ENCODE assay signal across 8 mouse cellular contexts in genomic region chr13:94306968-94307289, GRCm38 (mm10). TPM values are rescaled to one million over a fixed set of nuclear protein-coding genes. Genes with fewer than 3 reads are reported as not detected.
A peak's percentile ranks its signal among the peaks of the same experiment; 100 is the strongest.
DNase-seq lines count a peak whose midpoint lies in the region; ATAC-seq and TF ChIP-seq lines count a peak whose summit lies in the region.

No protein-coding gene starts in this region.

- peak overlapping the region; percentile 28 for H3K4me3 ChIP-seq in lung, embryonic 16.5 days (ENCODE audit: low read length)
- H3K4me3 ChIP-seq in forebrain, postnatal 0 days (ENCODE audit: low read depth, low read length): no peak overlapping the region
- peak overlapping the region; percentile 33 for H3K4me3 ChIP-seq in liver, embryonic 12.5 days
- H3K4me3 ChIP-seq in stomach, embryonic 14.5 days (ENCODE audit: low read depth, low read length): peak overlapping the region; percentile 16

- TF ChIP-seq CTCF in forebrain, postnatal 0 days (IDR thresholded peaks at IDR 0.05; ENCODE audit: low read depth): no peak

- no peaks in the 10 kb centered on the region for H3K9me3 ChIP-seq in lung, embryonic 16.5 days (ENCODE audit: control insufficient read depth, low read length)
- no peaks in the 10 kb centered on the region for H3K9me3 ChIP-seq in forebrain, postnatal 0 days (ENCODE audit: low read length)
- H3K9me3 ChIP-seq in liver, embryonic 12.5 days (replicated peaks): no peaks in the 10 kb centered on the region
- H3K9me3 ChIP-seq in stomach, embryonic 14.5 days (ENCODE audit: control insufficient read depth, low read depth, low read length): no peaks in the 10 kb centered on the region

- WGBS in lung, embryonic 16.5 days: 24% methylated on average over 5 of the region's 5 CpGs
- WGBS in forebrain, postnatal 0 days: 25% methylated on average over 5 of the region's 5 CpGs
- WGBS in liver, embryonic 12.5 days (ENCODE audit: insufficient replicate concordance): 22% methylated on average over 5 of the region's 5 CpGs
- WGBS in stomach, embryonic 14.5 days: 23% methylated on average over 5 of the region's 5 CpGs

- DNase-seq in lung, postnatal 14 days: no peak
- no peak for DNase-seq in forebrain, postnatal 0 days
- no peak for DNase-seq in embryo, embryonic 9.5 days (ENCODE audit: extremely low spot score)
- DNase-seq in thymus, postnatal 0 days (ENCODE audit: low spot score): no peak
- DNase-seq in thymus, postnatal 14 days: no peak

- no peaks in the 10 kb centered on the region for H3K27me3 ChIP-seq in lung, embryonic 16.5 days (ENCODE audit: control insufficient read depth, insufficient read depth, low read depth, low read length)
- H3K27me3 ChIP-seq in forebrain, postnatal 0 days (ENCODE audit: insufficient read depth, low read length): no peaks in the 10 kb centered on the region; the same call in 1 of the 2 replicates
- no peaks in the 10 kb centered on the region for H3K27me3 ChIP-seq in liver, embryonic 12.5 days (replicated peaks)
- no peaks in the 10 kb centered on the region for H3K27me3 ChIP-seq in stomach, embryonic 14.5 days (ENCODE audit: control insufficient read depth, insufficient read depth, low read length)

- peaks cover 9% of the 10 kb centered on the region; the same call in 1 of the 2 replicates for H3K4me1 ChIP-seq in lung, embryonic 16.5 days (replicated peaks; ENCODE audit: control insufficient read depth, insufficient read depth, low read length)
- H3K4me1 ChIP-seq in forebrain, postnatal 0 days (ENCODE audit: insufficient read depth): peaks cover 5% of the 10 kb centered on the region; the same call in 1 of the 2 replicates
- H3K4me1 ChIP-seq in liver, embryonic 12.5 days: peaks cover 19% of the 10 kb centered on the region
- 0 out of 2 replicates have a peak, but pooled peaks cover 6% of the 10 kb centered on the region for H3K4me1 ChIP-seq in stomach, embryonic 14.5 days (ENCODE audit: control insufficient read depth, insufficient read depth, low read length)

- ATAC-seq in lung, embryonic 16.5 days (ENCODE audit: low read depth): peak; percentile 40
- ATAC-seq in forebrain, postnatal 0 days: no peak
- peak; percentile 57 for ATAC-seq in liver, embryonic 12.5 days
- peak; percentile 26; the same call in 1 of the 2 replicates for ATAC-seq in stomach, embryonic 14.5 days (ENCODE audit: insufficient number of reproducible peaks, insufficient read depth, low FRiP score, low read depth)

- H3K4me2 ChIP-seq in lung, embryonic 16.5 days (ENCODE audit: low read depth, low read length): peak overlapping the region; percentile 57
- H3K4me2 ChIP-seq in forebrain, postnatal 0 days (ENCODE audit: low read depth): peak overlapping the region; percentile 39
- H3K4me2 ChIP-seq in liver, embryonic 12.5 days: peak overlapping the region; percentile 61
- H3K4me2 ChIP-seq in stomach, embryonic 14.5 days (replicated peaks; ENCODE audit: low read depth, low read length): peak overlapping the region; percentile 49

- peak overlapping the region; percentile 54 for H3K9ac ChIP-seq in lung, embryonic 16.5 days (ENCODE audit: low read length)
- H3K9ac ChIP-seq in forebrain, postnatal 0 days: no peak overlapping the region
- peak overlapping the region; percentile 42; the same call in 1 of the 2 replicates for H3K9ac ChIP-seq in liver, embryonic 12.5 days
- H3K9ac ChIP-seq in stomach, embryonic 14.5 days (replicated peaks; ENCODE audit: low read depth, low read length): no peak overlapping the region

- no peak overlapping the region for H3K27ac ChIP-seq in lung, embryonic 16.5 days (ENCODE audit: low read length)
- H3K27ac ChIP-seq in forebrain, postnatal 0 days (ENCODE audit: low read depth, low read length): peak overlapping the region; percentile 42
- 0 out of 2 replicates have a peak overlapping the region, but pooled peaks have one; percentile 41 for H3K27ac ChIP-seq in liver, embryonic 12.5 days
- no peak overlapping the region for H3K27ac ChIP-seq in stomach, embryonic 14.5 days (ENCODE audit: low read length)

- H3K36me3 ChIP-seq in lung, embryonic 16.5 days (ENCODE audit: control insufficient read depth, insufficient read depth, low read length): no peaks in the 10 kb centered on the region
- H3K36me3 ChIP-seq in forebrain, postnatal 0 days (ENCODE audit: insufficient read depth): no peaks in the 10 kb centered on the region
- H3K36me3 ChIP-seq in liver, embryonic 12.5 days: no peaks in the 10 kb centered on the region
- no peaks in the 10 kb centered on the region for H3K36me3 ChIP-seq in stomach, embryonic 14.5 days (ENCODE audit: control insufficient read depth, insufficient read depth, low read length)

RNA-seq across cellular contexts. Expression of gene Scamp1, which starts 21.3 kb away (rescaled TPM):
- polyA plus RNA-seq in lung, embryonic 16.5 days (2015; fragmentation: Nextera tagmentation; extraction: Ambion mirVana): 32.6 and 33.0 TPM in 2 replicates
- 95.5 and 116 TPM in 2 replicates for total RNA-seq in forebrain, postnatal 0 days (2014; rRNA removed)
- 60.9 and 119 TPM in 2 replicates for polyA plus RNA-seq in forebrain, postnatal 0 days (2015; fragmentation: Nextera tagmentation; extraction: Ambion mirVana)
- 11.7 TPM in 2 replicates for polyA plus RNA-seq in liver, embryonic 12.5 days (2016; fragmentation: Nextera tagmentation; extraction: Ambion mirVana)
- polyA plus RNA-seq in stomach, embryonic 14.5 days (2014; fragmentation: Nextera tagmentation; extraction: Ambion mirVana): 36.5 and 39.1 TPM in 2 replicates
- polyA plus RNA-seq in thymus, postnatal 0 days (2015; fragmentation: Nextera tagmentation; extraction: Ambion mirVana): 9.6 and 12.9 TPM in 2 replicates

RNA-seq across cellular contexts. Expression of gene Ap3b1, which starts 51.8 kb away (rescaled TPM):
- polyA plus RNA-seq in lung, embryonic 16.5 days (2015; fragmentation: Nextera tagmentation; extraction: Ambion mirVana): 41.0 and 42.5 TPM in 2 replicates
- total RNA-seq in forebrain, postnatal 0 days (2014; rRNA removed): 24.7 and 25.8 TPM in 2 replicates
- 16.8 and 25.2 TPM in 2 replicates for polyA plus RNA-seq in forebrain, postnatal 0 days (2015; fragmentation: Nextera tagmentation; extraction: Ambion mirVana)
- polyA plus RNA-seq in liver, embryonic 12.5 days (2016; fragmentation: Nextera tagmentation; extraction: Ambion mirVana): 25.9 and 27.1 TPM in 2 replicates
- 48.5 and 50.0 TPM in 2 replicates for polyA plus RNA-seq in stomach, embryonic 14.5 days (2014; fragmentation: Nextera tagmentation; extraction: Ambion mirVana)
- 35.6 and 40.1 TPM in 2 replicates for polyA plus RNA-seq in thymus, postnatal 0 days (2015; fragmentation: Nextera tagmentation; extraction: Ambion mirVana)

Comparison
In these comparisons a context has a peak if more than half of its experiments do, and no peak if none do; other contexts are left out.
1. H3K27ac ChIP-seq: peak in forebrain, postnatal 0 days (single experiment) and liver, embryonic 12.5 days (single experiment); none in lung, embryonic 16.5 days (single experiment) and stomach, embryonic 14.5 days (single experiment).
2. H3K9ac ChIP-seq: peak in lung, embryonic 16.5 days (single experiment) and liver, embryonic 12.5 days (single experiment); none in forebrain, postnatal 0 days (single experiment) and stomach, embryonic 14.5 days (single experiment).
3. Peak in every context shown above with its lines, with median percentiles within 50 percentile points of each other: H3K4me2 ChIP-seq.